Mouse (Mus musculus): ENCODE results near the gene Sumo3.
A peak's percentile ranks its signal among the peaks of the same experiment; 100 is the strongest.

Gene Sumo3

GRCm38 (mm10) chr10:77605908-77606826, at the start of gene Sumo3, which contains the start of gene Gm49325:
Gene Sumo3 (plus strand): TSS chr10:77606097.
Gene Gm49325 (plus strand): TSS chr10:77606197.
- DNase-seq = peak; percentile 99 to 100

DNA sequence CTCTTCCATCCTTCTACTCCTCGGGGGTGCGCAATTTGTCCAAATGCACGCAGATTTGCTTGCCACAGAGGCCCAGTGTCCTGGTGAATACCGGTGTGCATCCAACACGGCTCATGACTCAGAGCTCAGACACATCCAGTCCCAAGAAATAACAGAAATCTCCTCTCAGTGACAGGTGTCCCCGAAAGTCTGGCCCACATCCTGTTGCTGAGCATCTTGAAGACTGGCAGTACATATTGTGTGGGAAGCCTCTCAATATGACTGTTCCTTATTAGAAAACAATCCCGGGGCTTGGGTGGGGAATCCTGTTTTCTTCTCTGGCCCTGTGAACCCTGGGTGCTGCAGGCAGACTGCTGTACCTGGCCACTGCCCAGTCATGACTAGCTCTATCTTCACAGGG, 49.3 kb upstream of the Sumo3 start:
- no peak for DNase-seq

DNA sequence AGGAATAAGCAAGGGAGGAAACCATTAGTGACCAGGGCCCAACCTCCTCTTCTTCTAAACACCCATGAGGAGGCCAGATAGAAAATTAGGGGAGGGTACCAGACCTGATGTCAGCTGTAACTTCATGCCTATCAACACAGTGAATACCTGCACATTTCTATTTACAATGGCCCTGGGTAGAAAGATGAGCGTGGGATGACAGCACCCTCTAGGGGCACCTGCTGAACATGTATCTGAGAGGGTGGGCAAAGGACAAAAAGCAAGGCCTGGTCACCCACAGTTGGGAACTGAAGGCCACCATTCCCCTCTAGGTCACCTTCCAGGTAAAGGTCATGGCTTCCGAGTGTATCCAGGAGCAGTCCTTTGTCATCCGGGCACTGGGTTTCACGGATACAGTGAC, 48.3 kb upstream of the Sumo3 start:
- DNase-seq = peak in 1 of 2 experiments; percentile 30

- no peak for DNase-seq
Observed at GRCm38 (mm10) chr10:77560090-77560489, 45.8 kb upstream of the Sumo3 start.

DNA sequence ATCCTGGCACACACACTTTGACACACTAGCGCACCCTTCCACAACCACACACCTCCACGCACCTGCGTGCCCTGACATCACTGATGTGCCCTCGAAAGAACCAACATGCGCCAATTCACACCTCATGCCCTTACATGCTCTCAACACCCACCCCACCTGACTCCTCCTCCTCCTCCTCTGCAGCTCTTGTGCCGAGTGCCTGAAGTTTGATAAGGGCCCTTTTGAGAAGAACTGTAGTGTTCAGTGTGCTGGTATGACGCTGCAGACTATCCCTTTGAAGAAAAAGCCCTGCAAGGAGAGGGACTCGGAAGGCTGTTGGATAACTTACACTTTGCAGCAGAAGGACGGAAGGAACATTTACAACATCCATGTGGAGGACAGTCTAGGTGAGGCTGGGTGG, 45.1 kb upstream of the Sumo3 start:
- no peak for DNase-seq

GRCm38 (mm10) chr10:77561508-77561907, 44.4 kb upstream of the Sumo3 start:
- DNase-seq = no peak

DNA sequence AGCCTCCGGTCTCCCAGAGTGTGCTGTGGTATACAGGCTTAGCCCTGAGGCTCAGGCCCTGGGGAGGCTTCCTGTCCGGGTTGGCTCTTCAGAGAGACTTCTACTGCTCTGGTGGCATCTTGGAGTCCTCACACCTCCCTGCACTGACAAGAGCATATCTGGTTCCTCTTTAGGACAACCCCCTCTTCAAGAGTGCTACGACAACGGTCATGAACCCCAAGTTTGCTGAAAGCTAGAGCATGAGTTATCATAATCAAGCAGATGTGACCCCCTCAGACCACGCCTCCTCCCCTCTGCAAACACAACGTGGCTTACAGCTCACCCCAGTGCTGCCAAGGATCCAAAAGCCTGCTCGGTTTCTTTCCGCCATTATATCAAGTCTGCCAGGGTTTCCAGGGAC, 40.9 kb upstream of the Sumo3 start:
- DNase-seq = no peak

DNA sequence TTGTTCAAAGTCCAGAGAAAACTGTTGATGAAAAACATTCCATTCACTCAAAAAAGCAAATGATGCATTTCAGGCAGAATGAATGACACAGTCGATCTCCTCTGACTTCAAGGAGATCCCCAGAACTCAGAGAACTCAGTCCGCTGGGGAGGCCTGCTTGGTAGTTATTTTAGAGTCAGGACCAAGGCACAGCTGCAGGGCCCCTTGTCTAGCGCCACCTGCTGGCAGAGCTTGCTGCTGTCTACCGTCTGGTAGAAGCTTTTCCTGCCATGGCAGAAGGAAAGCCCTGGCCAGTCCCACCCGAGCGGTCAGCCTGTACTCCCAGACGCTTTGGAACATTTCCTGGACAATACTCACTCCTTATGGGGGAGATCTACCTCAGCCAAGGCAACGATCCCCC, 39.2 kb upstream of the Sumo3 start:
- DNase-seq = peak; percentile 80 to 83

DNA sequence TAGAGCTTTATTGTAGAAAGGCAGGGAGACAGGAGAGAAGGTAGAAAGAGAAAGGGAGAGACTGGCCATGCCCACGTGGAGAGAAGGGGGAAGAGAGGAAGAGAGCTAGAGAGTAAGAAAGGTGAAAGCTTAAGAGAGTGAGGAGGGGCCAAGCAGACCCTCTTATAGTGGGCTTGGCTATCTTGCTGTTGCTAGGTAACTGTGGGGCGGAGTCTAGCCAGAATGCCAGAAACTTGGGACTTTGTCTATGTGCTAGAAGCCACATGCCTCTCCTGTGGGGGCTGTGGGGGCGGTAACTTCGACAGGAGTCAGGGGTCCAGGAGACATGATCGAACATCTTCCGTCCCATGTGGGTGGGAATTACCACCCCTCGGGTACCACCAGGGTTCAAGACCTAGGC, 36.4 kb upstream of the Sumo3 start:
- no peak for DNase-seq

DNA sequence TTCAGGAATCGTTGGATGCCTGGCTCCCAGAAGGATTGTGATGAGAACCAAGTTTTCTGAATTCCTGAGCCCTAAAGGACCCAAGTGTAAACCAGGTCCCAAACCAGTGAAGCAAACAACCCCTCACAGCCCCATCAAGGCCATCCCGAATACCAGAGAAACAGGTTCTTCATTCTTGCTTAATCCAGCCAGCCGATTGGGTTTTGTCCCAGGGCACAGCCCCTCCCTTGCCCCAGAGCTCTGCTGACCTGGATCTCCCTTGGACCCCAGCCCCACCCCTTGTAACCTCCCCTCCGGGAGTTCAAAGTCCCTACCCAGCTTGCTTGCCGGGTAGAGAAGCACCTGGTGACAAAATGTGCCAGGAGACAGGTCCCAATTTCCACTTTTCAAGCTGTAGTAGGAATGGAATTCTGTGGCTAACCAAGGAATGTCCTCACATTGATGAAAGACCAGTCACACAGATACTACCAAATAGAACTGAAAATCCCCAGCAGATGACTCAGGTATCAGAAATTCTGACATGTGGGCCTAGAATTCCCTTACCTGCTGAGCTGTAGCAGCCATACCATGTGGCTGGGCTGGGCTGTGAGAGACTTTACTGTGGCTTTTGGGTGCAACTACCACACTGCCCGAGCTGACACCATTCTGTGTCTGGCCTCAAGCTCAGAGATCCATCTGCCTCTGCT, 35.8 kb upstream of the Sumo3 start:
- DNase-seq = no peak

GRCm38 (mm10) chr10:77572225-77572624, 33.7 kb upstream of the Sumo3 start:
- DNase-seq = no peak

GRCm38 (mm10) chr10:77573162-77573561, 32.7 kb upstream of the Sumo3 start:
- DNase-seq = no peak

DNA sequence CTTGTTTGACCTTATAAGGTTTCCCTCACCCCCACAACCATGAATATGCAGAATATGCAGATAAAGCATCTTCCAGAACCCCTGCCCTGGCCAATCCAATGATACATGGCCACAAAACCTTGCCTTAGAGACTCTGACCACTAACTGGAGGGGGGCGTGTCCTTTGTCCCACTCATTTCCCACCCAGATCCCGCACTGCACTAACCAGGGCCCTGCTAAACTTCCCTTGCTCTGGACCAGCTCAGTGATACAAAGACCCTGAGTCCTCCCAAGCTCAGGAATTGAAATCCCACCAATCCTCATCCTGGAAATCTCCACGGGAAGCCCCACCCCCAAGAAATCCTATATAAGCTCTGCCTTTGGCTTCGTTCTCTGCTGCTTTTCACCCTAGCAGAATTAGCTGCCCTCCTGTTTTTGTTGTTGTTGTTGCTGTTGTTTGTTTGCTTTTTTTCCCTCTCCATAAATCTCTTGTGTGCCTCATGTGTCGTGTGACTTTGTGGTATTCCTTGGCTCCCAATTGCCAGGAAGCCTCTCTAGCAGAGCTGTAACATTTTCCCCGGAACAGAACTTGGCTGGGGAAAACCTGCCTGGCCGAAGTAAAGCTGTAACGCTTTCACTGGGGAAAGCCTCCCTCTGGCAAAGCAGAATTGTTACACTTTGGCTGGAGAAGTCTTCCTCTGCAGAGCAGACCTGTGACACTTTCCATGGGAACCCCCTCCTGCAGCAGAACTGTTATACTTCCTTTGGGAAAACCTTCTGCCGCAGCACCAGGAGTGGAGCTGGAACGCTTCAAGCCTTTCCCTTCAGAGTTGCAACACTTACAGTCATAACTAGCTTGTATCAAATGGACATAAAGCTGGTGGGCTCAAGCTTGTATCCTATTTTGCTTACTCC, 25.6 kb upstream of the Sumo3 start:
- DNase-seq = no peak

GRCm38 (mm10) chr10:77581023-77581407, 24.9 kb upstream of the Sumo3 start:
- no peak for DNase-seq

- peak; percentile 93 to 97 for DNase-seq
Observed at GRCm38 (mm10) chr10:77581408-77582284, 24.3 kb upstream of the Sumo3 start, which contains the start of gene Pttg1ip. Gene Pttg1ip (plus strand): TSS chr10:77581720.

GRCm38 (mm10) chr10:77582285-77582618, 23.6 kb upstream of the Sumo3 start:
- no peak for DNase-seq

GRCm38 (mm10) chr10:77583795-77584422, 22.0 kb upstream of the Sumo3 start:
- DNase-seq = no peak

DNA sequence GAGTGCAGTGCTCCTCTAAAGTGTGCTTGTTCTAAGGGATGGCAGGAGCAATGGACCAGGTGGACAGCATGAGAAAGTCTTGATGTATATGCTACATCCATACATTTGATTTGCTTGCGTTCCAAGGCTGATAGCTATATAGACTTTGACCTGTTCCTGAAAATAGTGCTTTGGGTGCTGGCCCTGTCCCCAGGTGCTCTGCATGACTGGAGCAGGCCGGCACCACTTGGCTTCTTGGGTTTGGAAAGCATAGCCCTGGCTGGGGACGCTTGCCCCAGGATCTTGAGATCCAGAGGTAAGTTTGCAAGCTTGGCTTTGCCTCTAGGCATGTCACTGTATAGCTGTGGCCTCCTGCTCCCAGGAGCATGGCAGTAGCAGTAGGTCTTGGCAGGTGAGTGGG, 19.3 kb upstream of the Sumo3 start:
- no peak for DNase-seq

- DNase-seq = no peak
Observed at GRCm38 (mm10) chr10:77587091-77587775, 18.7 kb upstream of the Sumo3 start.

DNA sequence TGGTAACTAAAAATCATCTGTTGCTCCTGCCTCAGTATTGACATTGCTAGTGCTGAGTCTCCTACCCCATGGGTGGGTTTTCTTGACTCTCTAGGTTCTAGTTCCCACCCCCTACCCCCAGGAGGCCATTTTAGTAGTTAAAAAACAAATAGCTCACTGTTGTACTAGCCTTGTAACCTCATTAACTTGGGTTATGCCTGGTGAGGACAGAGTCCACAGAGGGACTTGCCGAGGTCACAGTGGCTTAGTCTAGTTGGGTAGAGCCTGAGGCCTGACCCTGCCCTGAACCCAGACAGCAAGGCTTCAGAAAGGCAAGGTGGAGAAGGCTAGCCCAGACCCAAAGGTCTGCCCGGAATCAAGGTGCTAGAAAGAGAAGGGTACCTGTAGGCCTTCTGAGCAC, 17.9 kb upstream of the Sumo3 start:
- no peak for DNase-seq

GRCm38 (mm10) chr10:77589117-77589516, 16.8 kb upstream of the Sumo3 start:
- no peak for DNase-seq
